Mouse (Mus musculus): Measurements from ENCODE around the gene Fignl1. TPM values are rescaled to one million over a fixed set of nuclear protein-coding genes. Genes with fewer than 3 reads are reported as not detected.

Fignl1 gene
- total RNA-seq, 4 experiments from 2014 or later = 0.35 to 0.89 (median 0.76) TPM

GRCm38 (mm10) chr11:11766736-11767135 is 42.0 kb downstream of the Fignl1 start:
- no peak for DNase-seq (ENCODE audit: low spot score in 2 of 2)

GRCm38 (mm10) chr11:11766105-11766504 is 42.7 kb downstream of the Fignl1 start:
- DNase-seq (ENCODE audit: low spot score in 2 of 2) = no peak

GRCm38 (mm10) chr11:11765414-11765813 is 43.3 kb downstream of the Fignl1 start:
- no peak for DNase-seq (ENCODE audit: low spot score in 2 of 2)

- no peak for DNase-seq (ENCODE audit: low spot score in 2 of 2)
Measured at GRCm38 (mm10) chr11:11763211-11763666, 45.5 kb downstream of the Fignl1 start.

- DNase-seq (ENCODE audit: low spot score in 2 of 2) = no peak
Measured at GRCm38 (mm10) chr11:11758883-11759282, 49.9 kb downstream of the Fignl1 start.

- DNase-seq (ENCODE audit: low spot score in 2 of 2) = no peak
Measured at GRCm38 (mm10) chr11:11758121-11758520, 50.6 kb downstream of the Fignl1 start.

- DNase-seq (ENCODE audit: low spot score in 2 of 2) = no peak
Measured at GRCm38 (mm10) chr11:11752859-11753258, 55.9 kb downstream of the Fignl1 start.

- no peak for DNase-seq (ENCODE audit: low spot score in 2 of 2)
Measured at GRCm38 (mm10) chr11:11751091-11751490, 57.7 kb downstream of the Fignl1 start.

- no peak for DNase-seq (ENCODE audit: low spot score in 2 of 2)
Measured at GRCm38 (mm10) chr11:11744222-11744621, 64.5 kb downstream of the Fignl1 start.

GRCm38 (mm10) chr11:11742626-11743025 is 66.1 kb downstream of the Fignl1 start:
- no peak for DNase-seq (ENCODE audit: low spot score in 2 of 2)

GRCm38 (mm10) chr11:11741574-11741973 is 67.2 kb downstream of the Fignl1 start:
- DNase-seq (ENCODE audit: low spot score in 2 of 2) = no peak

GRCm38 (mm10) chr11:11740603-11741002 is 68.2 kb downstream of the Fignl1 start:
- DNase-seq (ENCODE audit: low spot score in 2 of 2) = no peak

GRCm38 (mm10) chr11:11739054-11739453 is 69.7 kb downstream of the Fignl1 start:
- no peak for DNase-seq (ENCODE audit: low spot score in 2 of 2)

GRCm38 (mm10) chr11:11737562-11737961 is 71.2 kb downstream of the Fignl1 start:
- DNase-seq (ENCODE audit: low spot score in 2 of 2) = no peak

Other genes starting within 250 kb of the Fignl1 start
- gene 4930512M02Rik, start 181.1 kb downstream of the Fignl1 start, total RNA-seq (2022) = not detected
- gene Ikzf1, start 124.0 kb downstream of the Fignl1 start, total RNA-seq (2022) = 10 to 100 TPM in 2 of 4 experiments, 1 to 10 TPM in 2; 1.5 to 10.9 (median 6.8) TPM
- 10 to 100 TPM in 2 of 4 experiments, 1 to 10 TPM in 2; 7.4 to 11.0 (median 9.1) TPM for gene Ddc, start 89.2 kb upstream of the Fignl1 start, total RNA-seq (2022)
- 10 to 100 TPM; 28.0 to 36.2 (median 32.3) TPM for gene Grb10, start 229.7 kb upstream of the Fignl1 start, total RNA-seq (2022)